Mouse (Mus musculus) liver, embryonic 13.5 days (tissue): ENCODE results near the gene Adgrb3. TPM values are rescaled to one million over a fixed set of nuclear protein-coding genes. Genes with fewer than 3 reads are reported as not detected.
"Not testable (repeated sequence)": the region's sequence is repeated elsewhere in the genome, so short reads cannot be mapped to it uniquely, and the experiment has no call there.

Experiments
- ATAC-seq: fragments of 200-750 bp; cut with Nextera tagmentation; 2 replicates; pipeline ENCODE4 v1.8.0; 2017; ENCODE audit warnings: low read depth, mild to moderate bottlenecking, moderate number of reproducible peaks, moderate library complexity
- DNase-seq: peaks from one replicate; pipeline ENCODE4 v3.0.0; 2022
- H3K27ac ChIP-seq: fragments of 300-500 bp; sonication (generic); 2 replicates; pipeline ENCODE4 v1.5.1; 2015; ENCODE audit warnings: moderate library complexity, mild to moderate bottlenecking, inconsistent platforms
- H3K27me3 ChIP-seq: fragments of 300-500 bp; sonication (generic); 2 replicates; pipeline ENCODE4 v1.6.1; 2015; ENCODE audit warnings: mild to moderate bottlenecking, inconsistent platforms
- H3K36me3 ChIP-seq: fragments of 300-500 bp; sonication (generic); 2 replicates; pipeline ENCODE4 v1.6.1; 2015; ENCODE audit warnings: mild to moderate bottlenecking, inconsistent platforms
- H3K4me1 ChIP-seq: fragments of 300-500 bp; sonication (generic); replicated peaks from 2 replicates; pipeline ENCODE4 v1.6.1; 2015; ENCODE audit warnings: inconsistent platforms
- H3K4me2 ChIP-seq: fragments of 300-500 bp; sonication (generic); 2 replicates; pipeline ENCODE4 v1.6.1; 2015; ENCODE audit warnings: inconsistent platforms, mild to moderate bottlenecking, moderate library complexity
- H3K4me3 ChIP-seq: fragments of 300-500 bp; sonication (generic); replicated peaks from 2 replicates; pipeline ENCODE4 v1.5.1; 2015; ENCODE audit warnings: mild to moderate bottlenecking, inconsistent platforms
- H3K9ac ChIP-seq: fragments of 300-500 bp; sonication (generic); 2 replicates; pipeline ENCODE4 v1.6.1; 2015; ENCODE audit warnings: mild to moderate bottlenecking, inconsistent platforms
- H3K9me3 ChIP-seq: fragments of 300-500 bp; sonication (generic); replicated peaks from 2 replicates; pipeline ENCODE4 v1.6.1; 2016; ENCODE audit warnings: inconsistent platforms
- WGBS: fragments of 180-500 bp; shearing (Covaris S2); methylation state at CpG from one replicate; pipeline ENCODE4 v1.1.7; 2015; ENCODE audit not compliant: insufficient replicate concordance; 5-methylcytosine and 5-hydroxymethylcytosine counted together
- polyA plus RNA-seq: library from polyadenylated mRNA; unstranded; fragments of >200 nt; fragmentation: Nextera tagmentation; extraction: Ambion mirVana; gene quantifications from 2 replicates; pipeline ENCODE4 v1.2.1, GENCODE M21; 2015

Gene Adgrb3
- polyA plus RNA-seq, 1 experiment from 2014 or later, result 0.05 TPM

GRCm38 (mm10) chr1:25033155-25034095 lies 796.1 kb downstream of the Adgrb3 start:
- WGBS, result 57% methylated on average over 8 of the region's 8 CpGs
- no peak overlapping the region for H3K27ac ChIP-seq
- DNase-seq (no peak), ATAC-seq (no peak)
- H3K27me3 ChIP-seq, result no peaks in the 10 kb centered on the region
- no peaks in the 10 kb centered on the region for H3K36me3 ChIP-seq
- H3K9ac ChIP-seq, result no peak overlapping the region
- H3K4me1 ChIP-seq, result no peaks in the 10 kb centered on the region
- H3K4me3 ChIP-seq, result no peak overlapping the region
- H3K9me3 ChIP-seq, result no peaks in the 10 kb centered on the region
- H3K4me2 ChIP-seq, result no peak overlapping the region

GRCm38 (mm10) chr1:25023156-25023555 lies 806.4 kb downstream of the Adgrb3 start:
- 58% methylated on average over 3 of the region's 3 CpGs for WGBS
- Histone ChIP-seq H3K36me3 (no peaks in the 10 kb centered on the region), H3K27me3 (no peaks in the 10 kb centered on the region), H3K9ac (no peak overlapping the region), H3K27ac (no peak overlapping the region), H3K4me2 (no peak overlapping the region), H3K4me3 (no peak overlapping the region), H3K9me3 (no peaks in the 10 kb centered on the region), H3K4me1 (no peaks in the 10 kb centered on the region)
- no peak for DNase-seq
- ATAC-seq, result no peak

DNA sequence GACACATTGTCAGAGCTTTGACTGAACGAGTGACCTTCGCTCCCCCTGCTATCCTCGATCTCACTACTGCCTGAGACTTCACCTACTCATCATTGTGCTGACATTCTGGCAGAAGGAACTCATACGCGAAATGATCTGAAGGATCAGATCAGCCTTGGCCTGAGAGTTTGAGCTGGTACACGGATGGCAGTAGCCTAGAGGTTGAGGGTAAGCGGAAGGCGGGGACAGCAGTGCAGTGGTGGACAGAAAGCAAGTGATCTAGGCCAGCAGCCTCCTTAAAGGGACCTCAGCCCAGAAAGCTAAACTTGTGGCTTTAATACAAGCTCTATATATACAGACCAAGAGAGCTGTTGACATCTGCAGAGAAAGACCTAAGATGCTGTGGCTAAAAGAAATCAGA lies 811.7 kb downstream of the Adgrb3 start:
- H3K27me3 ChIP-seq, H3K27ac ChIP-seq, H3K9me3 ChIP-seq, H3K36me3 ChIP-seq, H3K4me2 ChIP-seq, H3K9ac ChIP-seq, H3K4me3 ChIP-seq, DNase-seq, H3K4me1 ChIP-seq, ATAC-seq: not testable (repeated sequence)
- 75% methylated on average over 8 of the region's 8 CpGs for WGBS
